Mouse (Mus musculus) layer of hippocampus, adult 2 months (tissue): Measurements from ENCODE around the gene Ube2q1. TPM values are rescaled to one million over a fixed set of nuclear protein-coding genes. Genes with fewer than 3 reads are reported as not detected.
"Not testable (repeated sequence)": the region's sequence is repeated elsewhere in the genome, so short reads cannot be mapped to it uniquely, and the experiment has no call there.

Experiments
- DNase-seq, 2 experiments: peaks; one replicate each; pipeline ENCODE4 v3.0.0; 2022; ENCODE audit warnings: low spot score in 2 of 2
- H3K27ac ChIP-seq: fragments of 200-600 bp; 2 replicates; pipeline ENCODE4 v1.8.1; 2022
- H3K4me3 ChIP-seq: fragments of 200-600 bp; 2 replicates; pipeline ENCODE4 v1.8.1; 2022; ENCODE audit warnings: mild to moderate bottlenecking
- CTCF ChIP-seq: fragments of 200-600 bp; conservative IDR thresholded peaks from 2 replicates; pipeline ENCODE4 v1.8.1; 2022; ENCODE audit warnings: antibody characterized with exemption, mild to moderate bottlenecking, moderate library complexity
- total RNA-seq, 2 experiments: library from RNA; stranded (reverse); gene quantifications; 2 replicates each; pipeline ENCODE4 v1.2.3; 2021

The Ube2q1 gene
- total RNA-seq, 2 experiments from 2014 or later: 95.0 to 98.4 TPM

DNA sequence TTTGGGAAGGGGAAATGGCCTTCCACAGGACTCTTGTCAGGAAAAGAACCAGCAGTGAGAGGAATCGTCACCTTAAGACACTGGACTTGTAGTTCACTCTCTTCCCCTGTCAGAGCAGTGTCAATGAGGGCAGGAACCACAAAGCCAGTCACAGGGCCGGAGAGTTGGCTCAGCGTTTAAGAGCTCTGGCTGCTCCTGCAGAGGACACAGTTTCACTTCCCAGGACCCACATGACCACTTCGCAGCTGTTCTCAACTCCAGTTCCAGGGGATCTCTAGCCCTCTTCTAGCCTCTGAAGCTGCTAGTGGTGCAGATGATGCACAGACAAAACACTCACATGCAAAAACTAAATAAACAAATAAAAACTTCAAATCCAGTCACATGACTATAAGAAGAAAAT lies 22.9 kb downstream of the Ube2q1 start:
- Histone ChIP-seq H3K4me3 (no peak overlapping the region), H3K27ac (no peak overlapping the region)
- no peak for TF ChIP-seq CTCF
- no peak for DNase-seq

DNA sequence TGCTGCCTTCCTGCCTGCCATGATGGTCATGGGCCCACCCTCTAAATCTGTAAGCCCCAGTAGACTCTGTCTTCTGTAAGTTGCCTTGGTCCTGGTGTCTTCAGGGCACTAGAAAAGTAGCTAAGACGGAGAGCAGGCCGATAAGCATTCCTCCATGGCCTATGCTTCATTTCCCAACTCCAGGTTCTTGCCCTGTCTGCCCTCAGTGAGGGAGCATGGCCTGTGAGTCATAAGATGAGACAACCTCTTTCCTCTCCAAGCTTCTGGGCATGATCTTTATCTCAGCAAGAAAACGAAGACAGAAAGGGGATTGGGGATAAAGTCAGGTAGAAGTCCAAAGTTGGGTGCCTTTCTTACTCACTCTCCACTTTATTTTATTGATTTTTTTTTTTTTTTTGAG lies 25.1 kb downstream of the Ube2q1 start:
- no peak for TF ChIP-seq CTCF
- Histone ChIP-seq H3K4me3 (no peak overlapping the region), H3K27ac (no peak overlapping the region)
- no peak for DNase-seq

DNA sequence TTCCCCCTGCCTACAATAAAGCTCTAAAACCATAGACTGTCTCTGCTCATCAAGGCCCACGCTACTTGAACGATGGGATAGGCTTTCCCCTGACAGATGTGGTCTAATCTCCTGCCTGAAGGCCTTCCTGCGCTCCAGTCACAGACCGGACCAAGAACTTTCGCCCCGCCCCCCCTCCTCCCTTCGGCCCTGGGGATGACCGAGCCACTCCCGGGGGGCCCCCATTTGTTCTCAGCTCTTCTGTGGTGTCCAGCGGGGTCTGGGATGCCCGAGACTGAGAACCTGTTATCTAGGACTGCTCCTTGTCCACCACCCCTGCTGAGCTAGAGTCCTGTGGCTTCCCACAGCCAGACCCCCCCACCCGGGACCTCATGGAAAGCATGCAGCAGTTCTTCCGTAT lies 26.1 kb downstream of the Ube2q1 start:
- no peak for TF ChIP-seq CTCF
- Histone ChIP-seq H3K27ac (no peak overlapping the region), H3K4me3 (no peak overlapping the region)
- no peak for DNase-seq

DNA sequence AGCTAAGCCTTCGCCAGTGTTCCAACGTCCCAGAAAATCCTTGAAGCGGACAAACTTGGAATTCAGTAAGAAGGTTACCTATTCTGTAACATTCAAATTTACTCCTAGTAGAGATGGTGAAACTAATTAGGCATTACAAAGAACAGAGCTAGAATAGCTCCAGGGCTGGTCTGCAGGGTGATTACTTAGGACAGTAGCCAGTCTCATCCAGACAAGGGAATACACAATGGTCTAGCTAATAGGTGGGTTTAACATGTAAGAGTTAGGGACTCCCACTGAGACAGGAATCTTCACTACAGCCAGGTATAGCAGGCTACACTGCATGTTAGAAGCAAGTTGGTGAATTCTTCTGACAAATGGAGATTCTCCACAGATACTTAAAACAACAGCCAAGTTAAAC lies 26.7 kb downstream of the Ube2q1 start:
- not testable (repeated sequence) for H3K27ac ChIP-seq, H3K4me3 ChIP-seq, DNase-seq

DNA sequence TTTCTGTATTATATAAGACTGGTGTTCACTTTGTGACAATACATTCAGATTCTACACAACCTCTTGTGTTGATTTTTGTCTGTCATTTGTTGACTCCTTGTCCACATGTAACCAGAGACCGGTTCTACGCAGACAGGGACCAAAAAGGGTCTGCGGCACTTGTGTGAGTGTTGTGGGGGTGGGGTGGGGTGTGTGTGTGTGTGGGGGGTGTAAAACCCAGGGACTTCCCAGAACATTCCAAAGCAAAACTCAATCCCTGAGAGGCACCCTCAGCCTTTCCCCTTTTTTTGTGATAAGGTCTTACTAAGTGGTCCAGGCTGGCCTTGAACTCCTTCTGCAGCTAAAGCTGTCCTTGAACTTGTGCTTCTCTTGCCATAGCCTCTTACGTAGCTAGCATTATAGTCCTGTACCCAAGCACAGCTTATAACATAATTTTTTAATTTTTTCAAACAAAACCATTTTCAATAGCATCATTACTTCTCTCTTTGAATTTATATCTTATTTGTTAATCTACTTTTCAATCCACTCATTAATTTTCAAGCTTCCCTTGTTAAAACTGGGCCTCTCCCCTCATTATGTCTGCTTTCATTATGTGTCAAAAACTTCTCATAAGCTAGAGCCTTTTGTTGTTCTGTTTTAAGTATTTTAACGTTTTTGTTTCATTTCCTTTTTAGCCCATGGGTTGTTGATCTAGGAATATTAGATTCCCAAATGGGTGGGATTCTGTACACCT lies 27.5 kb downstream of the Ube2q1 start:
- no peak for TF ChIP-seq CTCF
- no peak for DNase-seq

DNA sequence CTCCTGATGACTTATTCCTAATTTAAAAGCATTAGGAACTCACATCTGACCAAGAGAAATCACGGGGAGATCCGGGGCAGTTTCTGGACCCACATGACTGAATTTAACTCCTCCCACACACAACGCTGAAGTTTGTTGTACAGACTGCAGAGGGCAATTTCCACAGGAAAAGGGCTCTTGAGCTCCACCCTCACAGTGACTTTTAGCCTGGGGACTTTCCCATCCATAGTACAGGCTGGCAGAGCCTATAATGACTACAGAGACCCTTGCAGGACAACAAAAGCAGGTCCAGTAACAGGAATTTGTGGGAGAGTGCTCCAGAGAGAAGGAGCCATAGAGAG lies 28.1 kb downstream of the Ube2q1 start:
- no peak overlapping the region for H3K4me3 ChIP-seq
- DNase-seq: no peak
- no peak for TF ChIP-seq CTCF
- no peak overlapping the region for H3K27ac ChIP-seq

More for the DNA sequence above, 27.5 kb downstream of the Ube2q1 start:
- Histone ChIP-seq H3K27ac (no peak overlapping the region), H3K4me3 (no peak overlapping the region)

DNA sequence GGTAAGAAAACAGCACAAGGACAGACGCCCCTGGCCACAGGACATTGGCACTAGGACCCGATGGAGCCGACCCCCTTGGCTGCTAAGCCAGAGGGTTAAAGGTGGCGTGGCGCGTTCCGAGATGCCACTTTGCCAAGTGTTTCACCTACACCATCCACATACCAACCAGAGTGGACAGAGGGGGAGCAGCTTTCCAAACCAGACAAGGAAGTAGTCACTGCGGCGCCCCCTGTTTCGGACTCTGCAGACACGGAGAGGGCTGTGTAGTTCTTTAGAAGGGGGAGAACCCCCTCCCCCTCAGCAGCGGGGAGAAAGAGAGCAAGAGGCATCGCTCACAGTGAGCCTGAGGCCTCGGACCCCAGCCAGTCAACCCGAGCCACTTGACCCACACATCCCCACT lies 29.5 kb downstream of the Ube2q1 start:
- Histone ChIP-seq H3K4me3 (peak overlapping the region; percentile 34), H3K27ac (no peak overlapping the region)
- DNase-seq: no peak
- no peak for TF ChIP-seq CTCF

DNA sequence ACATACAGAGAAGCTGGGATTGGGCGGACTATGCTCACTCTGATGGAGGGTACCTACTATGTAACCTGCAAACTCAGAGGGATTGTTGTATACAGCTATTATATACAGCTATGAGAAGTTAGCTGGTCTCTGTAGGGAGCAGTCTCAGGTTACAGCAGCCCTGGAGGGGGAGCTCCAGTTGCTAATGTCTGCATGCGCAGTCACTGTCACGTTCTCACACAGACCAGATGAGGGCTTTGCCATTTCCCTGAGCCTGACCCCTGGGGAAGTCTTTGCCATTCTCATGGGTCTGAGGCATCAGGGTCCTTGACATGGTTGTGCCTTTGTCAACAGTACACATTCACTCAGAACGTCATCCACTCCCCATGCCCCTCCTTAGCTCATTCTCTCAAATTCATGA lies 31.8 kb downstream of the Ube2q1 start:
- no peak overlapping the region for H3K4me3 ChIP-seq
- no peak for TF ChIP-seq CTCF
- no peak overlapping the region for H3K27ac ChIP-seq
- no peak for DNase-seq

DNA sequence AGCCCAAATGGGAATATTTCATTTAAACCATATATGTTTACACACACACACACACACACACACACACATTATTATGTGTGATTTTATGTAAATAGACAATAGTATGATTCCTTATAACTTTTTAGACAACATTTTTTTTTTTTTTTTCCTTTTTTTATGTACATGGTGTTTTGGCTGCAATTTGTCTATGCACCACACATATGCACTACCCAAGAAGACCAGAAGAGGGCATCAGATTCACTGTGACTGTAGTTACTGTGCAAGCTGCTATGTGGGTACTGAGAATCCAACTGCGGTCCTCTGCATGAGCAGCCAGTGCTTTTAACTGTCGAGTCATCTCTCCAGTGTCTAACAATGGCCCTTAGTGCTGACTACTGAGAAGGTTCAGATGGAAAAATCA lies 33.3 kb downstream of the Ube2q1 start:
- peak; percentile 51 for TF ChIP-seq CTCF
- DNase-seq: no peak
- Histone ChIP-seq H3K27ac (no peak overlapping the region), H3K4me3 (no peak overlapping the region)

DNA sequence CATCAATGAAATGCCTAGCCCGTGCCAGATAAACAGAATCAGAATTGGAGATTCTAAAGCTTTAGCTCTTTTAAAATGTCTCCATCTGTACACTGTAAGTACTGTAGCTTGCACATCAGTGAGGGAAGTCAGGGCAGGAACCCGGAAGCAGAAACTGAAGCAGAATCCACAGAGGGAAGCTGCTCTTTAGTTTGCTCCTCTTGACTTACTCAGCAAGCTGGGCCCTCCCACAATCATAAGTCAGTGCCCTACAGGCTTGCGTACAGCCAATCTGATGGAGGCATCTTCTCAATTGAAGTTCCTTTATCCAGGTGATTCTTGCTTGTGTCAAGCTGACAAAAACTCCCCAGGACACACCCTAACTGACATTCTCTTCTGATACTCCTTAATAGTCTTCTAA lies 33.8 kb downstream of the Ube2q1 start:
- no peak for DNase-seq
- Histone ChIP-seq H3K4me3 (no peak overlapping the region), H3K27ac (no peak overlapping the region)
- no peak for TF ChIP-seq CTCF

DNA sequence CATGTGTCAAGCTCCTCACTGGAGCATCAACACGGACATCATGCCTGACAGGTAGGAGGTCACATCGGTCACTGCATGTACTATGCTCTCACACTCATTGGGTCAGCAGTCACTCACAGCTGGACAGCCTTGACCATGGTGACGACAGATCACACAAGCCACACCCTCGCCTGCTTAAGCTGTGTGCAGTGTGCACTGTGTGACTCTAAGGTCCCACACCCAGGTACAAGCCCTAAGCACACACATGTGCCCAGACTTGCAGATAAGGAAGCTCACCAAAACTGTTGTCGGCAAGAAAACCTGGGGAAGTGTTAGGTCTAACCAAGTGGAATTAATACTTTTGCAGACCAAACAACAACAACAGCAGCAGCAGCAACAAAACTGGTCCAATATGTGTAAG lies 34.5 kb downstream of the Ube2q1 start:
- no peak overlapping the region for H3K27ac ChIP-seq
- H3K4me3 ChIP-seq: no peak overlapping the region
- DNase-seq: no peak
- no peak for TF ChIP-seq CTCF

DNA sequence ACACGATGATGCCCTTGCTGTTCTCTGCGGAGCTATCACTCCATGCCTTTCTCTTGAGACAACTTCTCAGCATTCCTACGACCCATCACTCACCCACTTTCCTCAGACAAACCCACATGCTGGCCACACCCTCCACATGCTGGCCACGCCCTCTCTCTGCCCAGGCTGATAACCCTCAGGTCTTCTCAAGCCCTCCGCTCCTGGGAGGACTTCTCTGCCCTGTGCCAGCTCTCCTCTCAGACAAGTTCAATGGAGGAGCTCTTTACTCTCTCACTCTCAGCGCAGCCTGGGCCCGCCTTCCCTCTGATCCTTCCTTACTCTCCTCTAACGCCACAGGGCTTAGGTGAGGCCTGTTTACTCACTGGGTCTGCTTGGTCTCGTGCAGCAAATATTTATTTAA lies 35.2 kb downstream of the Ube2q1 start:
- no peak for DNase-seq
- Histone ChIP-seq H3K27ac (no peak overlapping the region), H3K4me3 (no peak overlapping the region)
- no peak for TF ChIP-seq CTCF

DNA sequence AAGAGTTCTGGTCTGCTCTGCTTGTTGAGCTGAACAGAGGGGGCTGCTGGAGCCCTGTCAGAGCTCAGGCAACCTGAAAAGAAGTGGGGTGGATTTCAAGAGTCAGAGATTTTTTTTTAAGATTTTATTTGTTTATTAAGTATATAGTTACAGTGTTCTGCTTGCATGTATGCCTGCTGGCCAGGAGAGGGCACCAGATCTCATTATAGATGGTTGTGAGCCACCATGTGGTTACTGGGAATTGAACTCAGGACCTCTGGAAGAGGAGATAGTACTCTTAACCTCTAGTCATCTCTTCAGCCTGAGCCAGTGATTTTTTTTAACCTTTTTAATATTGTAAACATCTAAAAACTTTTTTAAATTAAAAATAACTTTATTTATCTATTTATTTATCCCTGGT lies 37.4 kb downstream of the Ube2q1 start:
- no peak for DNase-seq
- TF ChIP-seq CTCF: peak; percentile 70
- H3K4me3 ChIP-seq: no peak overlapping the region
- H3K27ac ChIP-seq: no peak overlapping the region

DNA sequence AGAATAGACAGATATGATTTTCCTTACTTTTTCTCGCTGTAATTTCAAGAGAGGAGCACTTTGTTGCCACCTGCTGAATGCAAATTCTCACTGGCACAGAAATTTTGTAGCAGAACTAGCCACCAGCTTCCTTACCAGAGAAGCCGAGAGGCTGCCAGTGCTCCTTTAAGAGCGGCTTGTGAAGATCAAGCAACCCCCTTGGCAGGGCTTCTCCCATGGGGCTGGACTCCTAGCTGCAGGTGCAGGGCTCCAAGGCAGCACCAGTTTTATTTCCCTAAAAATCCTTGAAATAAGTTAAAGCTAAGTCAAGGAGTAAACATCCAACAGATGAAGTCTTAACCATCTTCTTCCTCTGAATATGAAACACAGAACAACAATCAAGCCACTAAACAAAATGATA lies 38.8 kb downstream of the Ube2q1 start:
- DNase-seq: no peak
- no peak overlapping the region for H3K27ac ChIP-seq
- H3K4me3 ChIP-seq: no peak overlapping the region
- TF ChIP-seq CTCF: no peak

DNA sequence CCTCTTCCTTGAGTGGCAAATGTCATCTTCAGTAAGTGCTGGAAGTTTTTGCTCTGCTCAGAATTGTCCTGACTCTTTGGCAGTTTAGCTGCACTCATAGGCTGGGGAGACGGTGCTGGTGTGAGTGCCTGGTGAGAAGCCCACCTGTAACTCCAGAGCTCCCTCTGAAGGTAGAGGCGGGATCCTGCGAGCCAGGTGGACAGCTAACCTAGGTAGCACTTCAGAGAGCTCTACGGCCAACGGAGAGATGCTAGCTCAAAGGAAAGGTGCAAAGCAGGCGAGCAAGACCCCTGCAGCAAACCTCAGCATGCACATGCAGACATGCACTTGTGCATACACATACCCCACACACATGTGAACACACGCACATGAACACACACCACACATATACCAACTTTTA lies 40.6 kb downstream of the Ube2q1 start:
- H3K4me3 ChIP-seq: no peak overlapping the region
- no peak overlapping the region for H3K27ac ChIP-seq
- TF ChIP-seq CTCF: no peak
- DNase-seq: no peak
